Mouse (Mus musculus) small intestine, adult 2 months (tissue): Measurements from ENCODE around the gene Dnajc16. TPM values are rescaled to one million over a fixed set of nuclear protein-coding genes. Genes with fewer than 3 reads are reported as not detected.

ENCODE experiments used
- H3K27ac ChIP-seq: fragments of 200-500 bp; 2 replicates; pipeline ENCODE4 v1.5.1; 2012; ENCODE audit warnings: low read depth, low read length, control low read depth, inconsistent platforms; ENCODE audit not compliant: insufficient read depth
- H3K27me3 ChIP-seq: fragments of 200-500 bp; 2 replicates; pipeline ENCODE4 v1.6.1; 2012; ENCODE audit warnings: mild to moderate bottlenecking, moderate library complexity, low read length, inconsistent platforms; ENCODE audit not compliant: control insufficient read depth, insufficient read depth
- H3K36me3 ChIP-seq: fragments of 200-500 bp; 2 replicates; pipeline ENCODE4 v1.6.1; 2012; ENCODE audit warnings: mild to moderate bottlenecking, low read length, control low read depth, inconsistent platforms; ENCODE audit not compliant: control insufficient read depth, insufficient read depth
- H3K4me1 ChIP-seq: fragments of 200-500 bp; 2 replicates; pipeline ENCODE4 v1.6.1; 2012; ENCODE audit warnings: low read length, inconsistent platforms, mixed read lengths; ENCODE audit not compliant: control insufficient read depth, insufficient read depth, insufficient read length
- H3K4me3 ChIP-seq: fragments of 200-500 bp; 2 replicates; pipeline ENCODE4 v1.5.1; 2012; ENCODE audit warnings: low read depth, mild to moderate bottlenecking, control low read depth, inconsistent platforms, low read length, moderate library complexity
- CTCF ChIP-seq: fragments of 200-500 bp; IDR thresholded peaks from 2 replicates; pipeline ENCODE4 v1.5.1; 2012; ENCODE audit warnings: low read depth, mild to moderate bottlenecking, control low read depth, inconsistent platforms, low read length, moderate library complexity, mixed read lengths; ENCODE audit not compliant: insufficient replicate concordance, insufficient read length; ENCODE audit errors: extremely low read depth
- POLR2A ChIP-seq: fragments of 200-500 bp; IDR thresholded peaks from 2 replicates; pipeline ENCODE4 v1.6.1; 2012; ENCODE audit warnings: low read depth, mild to moderate bottlenecking, control low read depth, inconsistent platforms, low read length, moderate library complexity
- WGBS: fragments of 180-500 bp; shearing (Covaris S2); methylation state at CpG from one replicate; pipeline ENCODE4 v1.1.7; 2018; 5-methylcytosine and 5-hydroxymethylcytosine counted together
- polyA plus RNA-seq: library from polyadenylated mRNA; depleted of rRNA; stranded (reverse); fragments of >200 nt; gene quantifications from 2 replicates; pipeline ENCODE4 v1.2.3, GENCODE M21; 2012

Dnajc16 gene
- polyA plus RNA-seq, 1 experiment, result 5.3 TPM

GRCm38 (mm10) chr4:141797545-141797944, 6.8 kb upstream of the Dnajc16 start:
- 91% methylated on average over 5 of the region's 5 CpGs for WGBS
- Histone ChIP-seq H3K36me3 (peaks cover 11% of the 10 kb centered on the region), H3K4me3 (no peak overlapping the region), H3K27me3 (no peaks in the 10 kb centered on the region), H3K4me1 (peaks cover 7% of the 10 kb centered on the region; the same call in 1 of the 2 replicates), H3K27ac (no peak overlapping the region)
- TF ChIP-seq POLR2A, result no peak
- TF ChIP-seq CTCF, result no peak

DNA sequence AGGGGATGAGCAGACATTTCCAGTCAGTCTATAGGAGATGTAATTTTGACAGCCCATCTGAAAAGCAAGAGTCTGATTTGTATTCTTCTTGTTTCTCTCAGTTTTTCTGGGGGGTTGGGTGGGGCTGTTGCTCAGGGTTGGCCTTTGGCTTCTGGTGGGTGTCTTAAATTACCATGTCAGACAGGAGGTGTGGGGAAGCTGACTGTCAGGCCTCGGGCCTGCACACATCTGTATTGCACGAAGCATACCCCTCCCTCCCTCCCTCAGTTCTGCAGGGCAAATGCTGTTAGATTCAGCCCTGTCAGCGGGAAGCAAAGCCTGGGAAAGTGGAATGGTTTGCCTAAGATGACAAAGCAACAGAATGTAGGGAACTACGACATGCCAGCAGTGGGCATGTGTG, 6.2 kb upstream of the Dnajc16 start:
- Histone ChIP-seq H3K4me3 (no peak overlapping the region), H3K36me3 (peaks cover 11% of the 10 kb centered on the region), H3K27me3 (no peaks in the 10 kb centered on the region), H3K27ac (no peak overlapping the region), H3K4me1 (peaks cover 7% of the 10 kb centered on the region; the same call in 1 of the 2 replicates)
- 90% methylated on average over 4 of the region's 4 CpGs for WGBS
- TF ChIP-seq CTCF, result no peak
- no peak for TF ChIP-seq POLR2A

- Histone ChIP-seq H3K27me3 (no peaks in the 10 kb centered on the region), H3K36me3 (peaks cover 11% of the 10 kb centered on the region), H3K4me3 (no peak overlapping the region), H3K4me1 (peaks cover 7% of the 10 kb centered on the region; the same call in 1 of the 2 replicates), H3K27ac (no peak overlapping the region)
- TF ChIP-seq POLR2A, result no peak
- TF ChIP-seq CTCF, result no peak
- 87% methylated on average over 7 of the region's 7 CpGs for WGBS
Observed at GRCm38 (mm10) chr4:141796356-141796755, 5.6 kb upstream of the Dnajc16 start.

- Histone ChIP-seq H3K27ac (peak overlapping the region; percentile 95), H3K4me1 (peaks cover 9% of the 10 kb centered on the region; the same call in 1 of the 2 replicates)
Observed at GRCm38 (mm10) chr4:141794152-141794535, 3.4 kb upstream of the Dnajc16 start.

GRCm38 (mm10) chr4:141793282-141794151, 2.8 kb upstream of the Dnajc16 start, which contains the start of gene Casp9:
Gene Casp9, plus strand, starts transcription at chr4:141793612.
- no peaks in the 10 kb centered on the region for H3K27me3 ChIP-seq
- peaks cover 11% of the 10 kb centered on the region for H3K36me3 ChIP-seq
- H3K4me3 ChIP-seq, result peak within 1 kb of the TSS; percentile 88
- TF ChIP-seq CTCF (peak; percentile 15; the same call in 1 of the 2 replicates), POLR2A (peak; percentile 68)
- WGBS, result 2% methylated on average over 77 of the region's 80 CpGs
- peaks cover 9% of the 10 kb centered on the region; the same call in 1 of the 2 replicates for H3K4me1 ChIP-seq
- H3K27ac ChIP-seq, result peak within 1 kb of the TSS; percentile 95

More at GRCm38 (mm10) chr4:141794152-141794535, 3.4 kb upstream of the Dnajc16 start:
- H3K27me3 ChIP-seq, result no peaks in the 10 kb centered on the region
- H3K4me3 ChIP-seq, result peak overlapping the region; percentile 88
- peaks cover 11% of the 10 kb centered on the region for H3K36me3 ChIP-seq
- WGBS, result 2% methylated on average over 5 of the region's 5 CpGs
- TF ChIP-seq POLR2A, result no peak
- TF ChIP-seq CTCF, result no peak

- 10% methylated on average over 10 of the region's 10 CpGs for WGBS
- H3K4me1 ChIP-seq, result peaks cover 9% of the 10 kb centered on the region; the same call in 1 of the 2 replicates
- peak overlapping the region; percentile 80 for H3K27ac ChIP-seq
- H3K4me3 ChIP-seq, result peak overlapping the region; percentile 88
- peaks cover 13% of the 10 kb centered on the region for H3K36me3 ChIP-seq
- no peaks in the 10 kb centered on the region for H3K27me3 ChIP-seq
- TF ChIP-seq CTCF (no peak), POLR2A (no peak)
Observed at GRCm38 (mm10) chr4:141792554-141793281, 2.0 kb upstream of the Dnajc16 start.
